Mouse (Mus musculus): Measurements from ENCODE around the gene Myo16.
A peak's percentile ranks its signal among the peaks of the same experiment; 100 is the strongest.

Myo16 gene

GRCm38 (mm10) chr8:10415885-10416284 is 262.2 kb downstream of the Myo16 start:
- DNase-seq, result no peak

- no peak for DNase-seq
Measured at GRCm38 (mm10) chr8:10416806-10417205, 263.1 kb downstream of the Myo16 start.

- DNase-seq, result no peak
Measured at GRCm38 (mm10) chr8:10417281-10417680, 263.6 kb downstream of the Myo16 start.

GRCm38 (mm10) chr8:10418013-10418412 is 264.3 kb downstream of the Myo16 start:
- no peak for DNase-seq

- DNase-seq, result no peak
Measured at GRCm38 (mm10) chr8:10418971-10419370, 265.3 kb downstream of the Myo16 start.

- DNase-seq, result no peak
Measured at GRCm38 (mm10) chr8:10419726-10420125, 266.0 kb downstream of the Myo16 start.

GRCm38 (mm10) chr8:10420551-10420950 is 266.8 kb downstream of the Myo16 start:
- no peak for DNase-seq

- DNase-seq, result no peak
Measured at GRCm38 (mm10) chr8:10421516-10422090, 267.9 kb downstream of the Myo16 start.

GRCm38 (mm10) chr8:10435492-10435891 is 281.8 kb downstream of the Myo16 start:
- DNase-seq, result no peak

GRCm38 (mm10) chr8:10438772-10439171 is 285.1 kb downstream of the Myo16 start:
- DNase-seq, result peak; percentile 81

GRCm38 (mm10) chr8:10439595-10440453 is 286.1 kb downstream of the Myo16 start:
- peak; percentile 49 for DNase-seq

GRCm38 (mm10) chr8:10442562-10442961 is 288.9 kb downstream of the Myo16 start:
- DNase-seq, result no peak

GRCm38 (mm10) chr8:10445011-10445410 is 291.3 kb downstream of the Myo16 start:
- no peak for DNase-seq

- DNase-seq, result no peak
Measured at GRCm38 (mm10) chr8:10448545-10448944, 294.8 kb downstream of the Myo16 start.

GRCm38 (mm10) chr8:10453046-10453445 is 299.3 kb downstream of the Myo16 start:
- no peak for DNase-seq

- DNase-seq, result no peak
Measured at GRCm38 (mm10) chr8:10458151-10458649, 304.5 kb downstream of the Myo16 start.

- DNase-seq, result no peak
Measured at GRCm38 (mm10) chr8:10462271-10462670, 308.6 kb downstream of the Myo16 start.

GRCm38 (mm10) chr8:10468490-10468889 is 314.8 kb downstream of the Myo16 start:
- peak; percentile 12 for DNase-seq

GRCm38 (mm10) chr8:10469658-10470057 is 315.9 kb downstream of the Myo16 start:
- no peak for DNase-seq

GRCm38 (mm10) chr8:10470280-10470679 is 316.6 kb downstream of the Myo16 start:
- no peak for DNase-seq

- DNase-seq, result no peak
Measured at GRCm38 (mm10) chr8:10472371-10472770, 318.7 kb downstream of the Myo16 start.

GRCm38 (mm10) chr8:10474446-10474845 is 320.7 kb downstream of the Myo16 start:
- no peak for DNase-seq

GRCm38 (mm10) chr8:10479059-10479458 is 325.3 kb downstream of the Myo16 start:
- DNase-seq, result no peak

GRCm38 (mm10) chr8:10480850-10481249 is 327.1 kb downstream of the Myo16 start:
- peak; percentile 9 for DNase-seq

All from lung, postnatal 36 days (tissue).